Mouse (Mus musculus) right cerebral cortex, adult 18-20 months (tissue): Measurements from ENCODE around the gene Lpo.
"Not testable (repeated sequence)": the region's sequence is repeated elsewhere in the genome, so short reads cannot be mapped to it uniquely, and the experiment has no call there.

Source experiments
- DNase-seq: peaks from one replicate; pipeline ENCODE4 v3.0.0; 2022; ENCODE audit warnings: mixed read lengths

The Lpo gene

DNA sequence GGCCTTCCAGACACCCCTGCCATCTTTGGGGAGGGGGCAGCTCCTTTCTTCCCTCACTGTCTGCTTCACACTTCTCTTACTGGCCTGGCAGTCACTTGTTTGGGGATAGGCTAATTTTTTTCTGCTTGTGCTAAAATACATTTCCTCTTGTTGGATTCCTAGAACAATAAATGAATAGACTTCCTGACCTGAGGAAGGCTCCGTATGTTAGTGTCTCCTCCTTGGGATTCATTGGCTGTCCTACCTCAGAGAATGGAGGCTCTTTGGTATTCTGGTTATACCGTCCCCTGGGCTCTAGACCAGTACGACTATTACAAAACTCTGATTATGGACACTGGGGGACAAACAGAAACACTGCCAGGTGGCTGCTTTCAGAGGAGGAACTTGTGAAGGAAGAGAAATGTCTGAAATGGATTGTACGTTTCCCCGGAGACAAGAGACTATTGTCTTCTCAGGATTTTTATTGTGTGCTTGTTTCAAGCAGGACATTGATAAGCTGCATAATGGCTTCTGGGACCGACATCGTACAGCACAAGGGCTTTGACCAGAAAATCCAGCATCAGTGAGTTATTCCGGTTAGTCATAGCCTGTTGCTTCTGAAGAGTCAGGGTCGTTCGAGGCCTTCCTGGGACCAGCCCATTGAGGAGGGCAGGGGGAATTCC lies at the start of gene Lpo:
Gene Lpo, minus strand, starts transcription at position 51 of the 662 bp plus-strand sequence.
- no peak for DNase-seq

DNA sequence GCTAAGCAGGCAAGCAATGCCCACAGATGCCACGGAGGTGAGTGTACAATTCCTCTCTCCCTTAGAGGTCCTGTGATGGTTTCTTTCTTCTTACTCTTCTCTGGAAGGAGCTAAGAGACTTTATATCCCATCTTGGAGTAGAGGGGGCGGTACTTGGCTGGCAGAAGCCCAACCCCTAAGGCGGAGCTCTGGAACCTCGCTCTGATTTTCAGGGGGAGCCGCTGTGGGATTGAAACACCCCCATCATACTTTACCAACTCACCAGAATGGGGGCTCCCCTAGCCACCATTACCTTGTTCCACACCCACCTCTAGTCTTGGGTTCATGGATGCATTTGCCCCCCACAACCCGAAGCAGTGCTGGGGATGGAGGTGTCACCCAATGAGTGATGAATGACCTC lies 47.3 kb upstream of the Lpo start, which contains the start of gene Epx:
Gene Epx, minus strand, starts transcription at position 101 of the 400 bp plus-strand sequence.
- DNase-seq: no peak

DNA sequence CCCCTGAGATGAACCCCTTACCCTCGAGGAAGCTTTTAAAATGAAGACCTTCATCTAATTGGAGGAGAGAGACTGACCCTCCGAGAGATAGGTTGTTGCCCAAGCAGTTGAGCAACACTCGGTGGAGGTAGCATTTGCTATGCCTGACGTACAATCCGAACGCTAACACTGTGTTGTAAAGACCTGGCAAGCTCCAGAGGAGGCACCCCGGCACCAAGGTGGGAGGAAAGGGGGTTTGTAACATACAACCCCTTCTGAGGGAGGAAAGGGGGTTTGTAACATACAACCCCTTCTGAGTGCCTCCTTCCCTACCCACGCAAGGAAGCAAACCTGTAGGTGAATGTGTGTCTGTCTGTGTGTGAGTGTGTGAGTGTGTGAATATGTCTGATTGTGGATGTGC lies 43.7 kb upstream of the Lpo start:
- DNase-seq: no peak

DNA sequence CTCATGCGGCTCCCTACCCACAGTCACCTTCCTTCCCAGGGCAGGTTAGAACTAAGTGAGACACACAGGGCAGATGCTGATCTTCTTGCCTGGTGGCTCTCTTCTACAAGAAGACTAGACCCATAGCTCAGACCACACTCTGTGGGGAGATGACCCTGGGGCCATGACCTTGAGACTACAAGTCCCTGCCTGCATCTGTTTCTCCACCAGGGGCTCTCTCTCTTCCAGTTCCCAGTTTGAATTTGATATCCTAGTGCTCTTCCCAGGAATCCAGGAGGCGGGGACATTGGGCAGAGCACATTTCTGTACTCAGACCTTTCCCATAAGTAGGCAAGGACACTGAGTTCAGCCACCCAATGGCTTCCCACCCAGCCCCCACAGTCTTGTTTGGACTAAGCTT lies 42.0 kb upstream of the Lpo start:
- DNase-seq: no peak

DNA sequence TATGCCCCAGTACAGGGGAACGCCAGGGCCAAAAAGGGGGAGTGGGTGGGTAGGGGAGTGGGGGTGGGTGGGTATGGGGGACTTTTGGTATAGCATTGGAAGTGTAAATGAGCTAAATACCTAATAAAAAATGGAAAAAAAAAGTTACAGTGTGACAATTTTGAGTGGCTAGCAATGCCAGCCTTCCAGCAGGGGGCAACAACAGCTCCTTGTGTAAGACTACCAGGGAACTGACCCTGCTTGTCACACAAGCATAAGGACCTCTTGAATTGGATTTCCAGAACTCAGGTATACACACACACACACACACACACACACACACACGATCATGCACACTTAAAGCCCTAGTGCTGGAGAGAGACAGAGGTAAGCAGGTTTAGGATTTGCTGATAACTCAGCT lies 38.8 kb upstream of the Lpo start:
- not testable (repeated sequence) for DNase-seq

DNA sequence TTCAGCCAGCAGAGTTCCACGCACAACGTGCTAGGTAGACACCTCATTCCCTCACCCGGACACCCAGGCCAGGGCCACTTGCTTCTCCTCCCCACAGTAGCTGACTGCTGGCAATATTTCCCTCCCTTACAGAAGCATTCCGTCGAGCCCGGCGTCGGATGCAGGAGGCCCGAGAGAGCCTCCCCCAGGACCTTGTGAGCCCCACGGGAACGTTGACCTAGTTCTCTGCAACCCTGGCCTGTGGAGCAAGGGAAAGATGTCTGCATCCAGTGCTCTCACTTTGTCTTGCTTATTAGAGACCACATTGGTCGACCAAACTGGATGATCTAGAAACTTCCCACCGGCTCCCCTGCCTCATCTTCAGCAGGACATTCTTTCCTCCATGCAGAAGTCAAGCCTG lies 34.7 kb upstream of the Lpo start:
- no peak for DNase-seq

DNA sequence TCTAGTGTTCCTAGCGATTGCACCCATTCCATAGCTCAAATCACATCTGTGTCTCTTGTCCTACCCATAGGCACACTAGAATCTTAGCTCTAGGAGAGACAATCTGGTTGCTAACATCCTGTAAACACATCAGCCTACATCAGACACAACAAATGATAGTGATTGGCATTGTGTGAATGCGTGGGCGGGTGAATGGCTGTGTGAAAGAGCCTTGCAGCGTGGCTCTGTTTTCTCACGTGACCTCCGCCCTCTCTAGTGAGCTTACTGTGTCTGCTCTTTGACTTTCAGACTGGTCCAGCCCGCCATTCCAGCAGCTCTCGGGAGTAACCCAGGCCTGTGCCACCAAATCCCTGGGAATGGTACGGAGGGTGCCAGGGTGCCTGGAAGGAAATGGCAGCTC lies 32.3 kb upstream of the Lpo start:
- DNase-seq: no peak

DNA sequence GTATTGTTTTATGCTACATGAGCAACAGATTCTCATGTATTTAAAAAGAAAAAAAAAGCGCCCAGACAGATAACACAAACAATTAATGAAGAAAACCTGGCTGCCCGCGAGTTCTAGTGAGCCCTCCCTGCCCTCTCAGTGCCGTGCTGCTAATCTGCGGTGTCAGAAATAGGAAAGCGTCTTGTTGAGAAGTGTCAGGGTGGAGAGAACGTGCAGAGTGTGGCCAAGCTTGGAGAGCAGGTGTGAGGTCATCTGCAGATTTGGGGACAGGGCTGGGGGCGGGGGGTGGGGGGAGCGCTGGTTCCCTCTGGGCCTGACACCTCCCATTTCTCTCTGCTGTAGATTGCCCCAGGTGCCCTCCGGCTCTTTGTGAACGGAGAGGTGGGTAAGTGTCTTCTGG lies 31.2 kb upstream of the Lpo start:
- DNase-seq: no peak

DNA sequence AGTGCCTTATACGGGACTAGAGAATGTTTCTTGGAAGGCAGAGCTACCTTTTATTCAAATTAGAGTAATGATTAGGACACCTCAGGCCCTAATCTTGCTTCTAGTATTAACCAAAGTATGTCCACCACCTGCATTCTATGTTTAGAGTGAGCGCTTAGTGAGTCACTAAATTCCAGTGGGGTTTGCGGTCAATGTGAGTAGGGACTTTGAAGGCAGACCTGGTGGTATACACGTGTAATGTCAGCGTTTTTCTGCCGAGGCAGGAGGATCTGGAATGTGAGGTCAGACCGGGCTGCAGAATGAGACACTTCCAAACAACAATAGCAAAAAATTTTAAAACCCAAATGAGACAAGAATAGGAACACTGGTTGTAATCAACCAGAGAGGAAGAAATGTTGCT lies 26.5 kb upstream of the Lpo start:
- DNase-seq: no peak

DNA sequence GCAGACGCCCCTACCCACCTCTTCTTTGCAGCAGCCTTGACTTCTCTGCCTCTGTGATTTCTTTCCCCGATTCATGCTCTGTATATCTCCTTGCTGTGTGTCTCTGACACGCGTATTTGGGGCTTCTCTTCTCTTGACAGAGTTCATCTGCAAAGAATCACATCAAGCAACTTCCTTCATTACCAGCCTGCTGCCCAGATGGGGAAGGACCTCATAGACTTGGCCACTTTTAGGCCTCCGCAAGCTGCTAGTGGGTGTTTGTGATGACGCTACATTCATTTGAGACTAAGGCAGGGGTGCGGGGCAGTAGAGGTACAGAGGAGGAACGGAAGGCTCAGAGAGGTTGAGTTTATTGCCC lies 25.5 kb upstream of the Lpo start:
- DNase-seq: peak; percentile 35

DNA sequence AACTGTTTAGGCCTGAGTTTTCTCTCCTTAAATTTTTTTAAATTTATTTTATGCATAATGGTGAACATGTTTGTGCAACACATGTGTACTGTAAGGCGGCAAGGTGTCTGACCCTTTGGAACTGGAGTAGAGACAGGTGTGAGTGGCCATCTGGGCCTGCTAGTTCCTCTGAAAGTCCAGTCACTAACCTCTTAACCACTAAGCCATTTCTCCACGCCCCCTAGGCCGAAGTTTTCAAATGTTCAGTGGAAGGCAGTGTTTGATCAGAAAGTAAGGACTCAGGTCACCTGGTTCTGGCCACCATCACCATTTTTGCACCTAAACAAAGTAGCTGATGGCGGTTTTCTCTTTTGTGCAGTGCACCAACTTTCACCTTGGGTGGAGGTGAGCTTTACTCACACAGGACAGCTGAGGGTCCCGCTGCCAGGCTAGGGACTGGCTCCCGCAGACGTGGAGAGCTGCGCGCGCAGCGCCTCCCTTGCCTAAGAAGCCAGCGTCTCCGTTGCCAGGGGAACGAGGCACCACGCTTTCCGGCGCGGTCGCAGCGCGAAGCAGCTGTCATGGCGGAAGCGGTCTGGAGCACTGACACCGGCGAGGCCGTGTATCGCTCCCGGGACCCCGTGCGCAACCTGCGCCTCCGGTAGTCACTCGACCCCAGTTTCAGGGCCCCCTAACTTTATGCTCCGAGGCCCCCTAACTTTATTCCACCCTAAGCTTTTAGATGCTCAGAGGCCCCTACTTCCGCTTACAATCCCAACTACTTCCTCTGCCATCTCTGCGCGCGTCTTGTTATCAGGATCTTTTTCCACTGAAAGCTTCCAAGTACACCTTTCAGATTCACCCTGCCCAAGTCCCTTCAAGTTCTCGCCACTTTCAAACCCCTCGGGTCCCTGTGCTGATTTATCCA lies 24.9 kb upstream of the Lpo start, which contains the start of gene Mks1:
Gene Mks1, plus strand, starts transcription at position 526 of the 907 bp plus-strand sequence.
- peak; percentile 94 for DNase-seq

DNA sequence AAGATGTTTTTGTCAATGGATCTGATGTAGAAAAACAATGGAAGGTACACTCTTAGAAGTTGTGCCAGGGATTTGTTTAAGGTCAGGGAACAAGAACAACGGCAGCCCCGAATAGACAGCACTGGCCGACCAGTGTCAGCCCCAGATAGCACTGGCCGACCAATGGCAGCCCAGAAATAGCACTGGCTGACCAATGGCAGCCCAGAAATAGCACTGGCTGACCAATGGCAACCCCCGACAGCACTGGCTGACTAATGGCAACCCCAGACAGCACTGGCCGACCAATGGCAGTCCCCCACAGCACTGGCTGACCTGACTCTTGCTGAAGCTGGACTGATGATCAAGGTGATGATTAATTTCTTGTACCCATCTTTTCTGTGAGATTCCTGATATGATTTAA lies 19.8 kb upstream of the Lpo start:
- no peak for DNase-seq

DNA sequence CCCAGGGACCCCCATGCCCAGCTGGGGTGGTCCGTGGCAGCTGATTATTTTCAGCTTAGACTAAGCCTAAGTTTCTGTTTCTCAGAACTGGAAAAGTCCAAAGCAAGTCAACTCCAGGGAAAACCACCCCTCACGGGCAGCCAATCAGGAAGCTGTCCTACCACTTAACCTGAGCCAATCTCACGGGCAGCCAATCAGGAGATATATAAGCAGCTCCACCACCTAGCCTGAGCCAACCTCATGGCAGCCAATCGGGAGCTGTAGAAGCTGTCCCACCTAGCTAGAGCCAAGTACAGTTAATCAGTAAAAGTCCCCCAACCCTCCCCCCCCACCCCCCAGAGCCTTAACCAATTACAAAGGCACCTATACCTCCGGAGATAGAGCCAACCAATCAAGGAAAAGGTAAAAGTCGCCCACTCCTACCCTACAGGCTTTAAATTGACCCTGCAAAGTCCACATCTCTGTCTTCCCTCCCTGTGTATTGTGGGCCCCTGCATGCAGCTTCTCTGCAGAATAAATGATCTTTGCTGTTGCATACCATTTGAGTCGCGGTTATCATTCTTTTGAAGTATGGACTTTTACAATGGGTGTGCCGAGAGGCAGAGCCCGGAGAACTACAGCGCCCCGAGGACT lies 19.0 kb upstream of the Lpo start:
- no peak for DNase-seq

DNA sequence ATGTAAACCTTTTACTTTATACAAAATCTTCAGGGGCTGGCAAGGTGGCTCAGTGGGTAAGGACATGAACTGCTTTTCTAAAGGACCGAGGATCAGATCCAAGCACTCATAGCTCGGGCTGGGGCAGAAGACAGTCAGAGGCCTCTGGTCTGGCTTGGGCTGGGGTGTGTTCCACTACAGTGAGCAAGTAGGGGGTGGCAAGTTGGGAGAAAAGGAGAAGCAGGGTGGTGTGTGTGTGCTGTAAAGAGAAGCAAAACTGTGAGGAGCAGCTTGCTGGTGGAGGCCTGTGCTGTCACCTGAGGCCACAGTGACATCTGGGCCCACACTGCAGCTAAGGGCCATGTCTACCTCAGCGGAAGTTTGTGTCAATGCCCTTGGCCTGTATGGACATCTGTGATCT lies 13.3 kb upstream of the Lpo start:
- DNase-seq: no peak

DNA sequence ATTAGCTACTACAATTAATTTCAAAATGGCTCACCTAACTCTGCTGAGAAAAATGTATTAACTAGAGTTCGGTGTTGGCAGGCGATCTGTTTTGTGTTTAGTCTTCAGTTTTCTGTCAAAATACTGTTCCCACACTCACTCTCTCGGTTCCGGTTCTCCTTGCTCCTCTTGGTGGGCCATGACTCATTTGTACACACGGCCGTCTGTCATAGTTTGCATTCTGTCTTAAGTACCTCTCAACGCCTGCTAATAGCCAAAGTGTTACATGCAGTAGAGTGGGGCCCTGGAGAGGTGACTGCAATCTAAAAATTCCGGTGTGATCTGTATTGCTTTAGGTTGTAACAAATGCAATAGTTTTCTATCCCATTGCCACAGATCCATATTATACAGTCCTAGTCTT lies 12.6 kb upstream of the Lpo start:
- no peak for DNase-seq

DNA sequence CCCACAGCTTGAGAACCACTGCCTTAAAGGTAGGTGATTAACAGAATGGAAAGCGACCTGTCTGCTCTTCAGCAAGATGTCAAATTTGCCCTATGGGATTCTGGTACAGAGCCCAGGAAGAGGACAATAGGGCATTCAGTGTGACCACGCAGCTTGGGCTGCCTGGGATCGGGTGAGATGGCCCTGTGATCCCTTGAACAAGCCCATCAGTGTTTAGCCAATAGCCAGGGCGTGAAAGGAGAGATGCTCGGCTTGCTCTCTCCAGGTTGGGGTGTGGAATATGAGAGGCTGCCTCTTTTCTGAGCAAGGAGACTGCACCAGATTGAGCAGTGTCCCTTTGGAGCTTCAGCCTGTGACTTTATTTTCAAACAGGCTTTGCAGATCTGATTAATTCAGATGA lies 6.6 kb downstream of the Lpo start:
- DNase-seq: peak; percentile 30

DNA sequence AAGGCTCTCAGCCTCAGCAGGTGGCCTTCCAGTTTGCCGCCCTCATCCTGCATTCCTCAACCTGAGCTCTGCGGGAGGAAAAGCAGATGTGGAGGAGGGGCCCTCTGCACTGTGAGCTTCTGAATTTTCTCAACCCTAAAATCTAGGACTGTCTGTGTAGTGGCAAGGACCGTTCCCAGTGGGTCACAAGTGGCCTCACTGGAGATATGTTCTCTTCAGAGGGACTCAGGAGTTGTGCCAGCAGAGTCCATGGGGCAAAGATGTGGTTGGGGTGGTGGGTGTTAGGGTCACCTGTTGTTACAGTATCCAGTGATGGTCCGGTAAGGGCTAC lies 10.7 kb downstream of the Lpo start:
- no peak for DNase-seq

DNA sequence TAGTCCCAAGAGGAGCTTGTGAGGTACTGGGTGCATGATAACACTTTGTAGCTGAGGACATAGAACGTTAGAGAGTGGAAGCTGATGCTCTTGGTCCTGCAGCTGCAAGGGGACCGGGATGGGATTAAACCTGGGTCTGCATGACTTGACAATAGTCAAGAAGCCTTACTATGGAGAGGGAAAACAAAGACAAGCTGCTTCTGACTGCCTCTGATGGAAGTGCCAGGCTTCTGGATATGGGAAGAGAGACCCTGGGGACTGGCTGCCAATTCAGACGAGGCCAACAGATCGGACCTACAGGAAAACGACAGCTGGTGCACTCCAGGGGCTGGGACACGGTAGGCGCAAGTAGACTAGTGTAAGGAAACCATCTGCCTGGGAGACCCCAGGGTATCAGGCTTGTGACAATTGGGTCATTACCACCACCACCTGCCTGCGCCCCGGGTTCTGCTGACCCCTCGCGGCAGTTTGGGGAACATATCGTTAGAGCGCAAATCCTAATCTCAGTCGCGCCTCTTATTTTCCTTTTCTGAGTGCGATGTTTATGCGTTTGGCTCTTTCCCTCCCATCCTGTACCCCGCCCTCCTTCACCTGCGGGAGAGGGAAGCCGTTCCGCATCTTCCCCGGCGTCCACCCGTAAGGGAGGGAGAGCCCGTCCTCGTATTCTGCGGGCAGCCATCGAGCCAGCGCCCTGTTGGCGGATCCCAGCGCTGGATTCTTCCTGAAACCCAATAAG lies 11.2 kb downstream of the Lpo start:
- DNase-seq: peak; percentile 20

DNA sequence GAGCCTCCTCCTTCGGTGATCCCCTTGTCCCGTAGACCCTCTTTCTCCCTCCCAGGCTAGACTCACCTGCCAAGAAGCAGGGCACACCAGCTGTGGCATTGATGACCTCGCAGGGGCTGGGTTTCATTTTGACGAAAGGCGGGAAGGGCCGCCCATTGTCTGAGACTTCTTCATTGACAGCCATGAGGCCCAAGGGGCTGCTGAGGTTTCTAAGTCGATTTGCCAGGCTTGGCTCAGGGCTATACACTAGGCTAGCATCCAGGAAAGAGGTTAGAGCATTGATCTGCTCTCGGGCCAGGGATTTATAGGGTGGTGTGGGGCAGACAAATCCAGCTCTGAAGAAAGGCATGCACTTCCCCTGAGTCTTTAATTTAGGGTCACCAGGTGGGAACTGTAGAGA lies 13.3 kb downstream of the Lpo start:
- DNase-seq: no peak

DNA sequence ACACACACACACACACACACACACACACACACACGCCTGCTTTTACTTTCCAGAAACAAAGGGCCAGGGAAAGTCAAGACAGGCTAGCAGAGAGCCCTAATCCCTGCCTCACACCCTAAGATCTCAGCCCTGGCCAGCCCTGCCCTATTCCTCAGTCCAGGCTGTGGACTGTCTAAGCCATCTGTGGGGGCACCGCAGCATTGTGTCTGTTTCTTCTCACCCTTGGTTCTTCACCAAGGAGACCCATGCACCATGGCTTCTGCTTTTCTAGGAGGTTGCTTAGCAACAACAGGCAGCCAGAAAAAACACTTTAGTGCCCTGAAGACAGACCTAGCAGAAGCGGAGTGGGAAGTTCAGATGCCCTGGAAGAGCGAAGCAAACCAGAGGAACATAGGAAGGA lies 16.7 kb downstream of the Lpo start:
- no peak for DNase-seq

DNA sequence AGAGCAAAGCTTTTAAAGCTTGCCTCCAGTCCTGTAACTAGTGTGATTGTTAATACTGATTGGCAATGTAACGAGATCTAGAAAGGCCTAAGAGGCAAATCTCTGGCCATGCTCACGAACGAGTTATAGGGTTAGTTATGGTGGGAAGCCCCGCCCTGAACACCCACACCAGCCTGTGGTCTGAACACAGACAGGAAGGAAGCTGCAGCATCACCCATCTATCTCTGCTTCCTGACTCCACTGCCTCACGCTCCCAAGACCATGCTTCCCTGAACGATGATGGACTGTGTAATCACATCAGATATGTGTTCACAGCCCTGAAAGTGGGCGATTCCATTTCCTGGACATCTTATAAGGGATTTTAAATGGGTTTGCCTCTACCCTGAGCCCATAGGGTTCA lies 19.9 kb downstream of the Lpo start:
- DNase-seq: no peak

DNA sequence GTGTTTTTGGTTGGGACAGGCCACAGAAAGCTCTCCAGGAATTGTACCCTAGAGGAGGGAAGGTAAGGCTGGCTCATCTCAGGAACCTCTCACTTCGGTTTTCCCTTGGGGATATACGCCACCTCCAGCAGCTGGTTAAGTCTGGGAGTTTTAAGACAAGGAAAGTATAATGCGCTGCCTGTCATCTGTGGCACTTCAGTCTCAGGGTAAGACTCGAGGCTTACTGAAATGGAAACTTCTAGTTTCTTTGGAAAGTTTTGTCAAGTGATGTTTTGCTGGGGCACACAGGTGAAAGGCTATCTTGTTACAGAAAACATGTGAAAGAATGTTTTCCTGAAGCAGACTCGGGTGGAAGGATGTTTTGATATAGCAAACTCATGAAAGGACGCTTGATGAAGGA lies 20.7 kb downstream of the Lpo start:
- DNase-seq: no peak

DNA sequence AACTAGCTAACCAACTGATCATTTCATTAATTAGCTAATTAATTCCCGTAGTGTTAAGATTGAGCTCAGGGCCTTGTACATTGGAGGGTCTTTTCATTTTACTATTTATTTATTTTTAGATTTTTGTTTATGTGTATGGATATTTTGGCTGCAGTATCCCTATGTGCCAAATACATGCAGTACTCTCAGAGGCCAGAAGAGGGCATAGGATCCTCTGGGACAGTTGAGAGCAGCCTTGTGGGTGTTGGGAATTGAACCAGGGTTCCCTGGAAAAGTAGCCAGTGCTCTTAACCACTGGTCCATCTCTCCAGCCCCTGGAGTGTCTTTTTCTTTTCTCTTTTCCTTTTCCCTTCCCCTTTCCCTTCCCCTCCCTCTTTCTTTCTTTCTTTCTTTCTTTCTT lies 22.6 kb downstream of the Lpo start:
- no peak for DNase-seq
